Mouse (Mus musculus): ENCODE measurements at regions not wholly inside any gene's neighbourhood (a gene's known extent, or its start where the extent isn't known, plus 50 kb on each side); places are given as distances from the start of the nearest gene placed in this dataset.

DNA sequence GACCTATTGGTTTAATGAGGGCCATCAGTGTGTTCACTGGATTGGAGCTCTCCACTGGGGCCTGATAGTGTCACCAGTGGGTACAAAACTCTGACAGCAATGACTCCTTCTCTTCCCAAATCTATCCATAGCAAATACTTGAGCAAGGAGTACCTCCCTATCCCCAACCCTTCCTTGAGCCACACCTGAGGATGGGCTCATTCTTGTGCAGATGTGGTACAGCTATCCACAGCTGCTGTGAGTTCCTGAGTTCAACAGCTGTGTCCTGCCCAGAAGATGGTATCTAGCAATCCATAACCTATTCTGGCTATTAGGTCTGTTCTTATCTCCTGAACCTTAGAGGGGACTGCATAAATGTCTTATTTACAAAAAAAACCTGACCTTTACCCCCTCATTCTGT is 148.7 kb upstream of the Cwc22 start:
- TF ChIP-seq CTCF (IDR thresholded peaks at IDR 0.05; ENCODE audit: extremely low read depth, insufficient read depth, insufficient read length, insufficient replicate concordance) (no peak), POLR2A (IDR thresholded peaks at IDR 0.05; ENCODE audit: low read depth, low read length) (no peak)
- no peaks in the 10 kb centered on the region for H3K4me1 ChIP-seq (ENCODE audit: control insufficient read depth, insufficient read depth, insufficient read length)

DNA sequence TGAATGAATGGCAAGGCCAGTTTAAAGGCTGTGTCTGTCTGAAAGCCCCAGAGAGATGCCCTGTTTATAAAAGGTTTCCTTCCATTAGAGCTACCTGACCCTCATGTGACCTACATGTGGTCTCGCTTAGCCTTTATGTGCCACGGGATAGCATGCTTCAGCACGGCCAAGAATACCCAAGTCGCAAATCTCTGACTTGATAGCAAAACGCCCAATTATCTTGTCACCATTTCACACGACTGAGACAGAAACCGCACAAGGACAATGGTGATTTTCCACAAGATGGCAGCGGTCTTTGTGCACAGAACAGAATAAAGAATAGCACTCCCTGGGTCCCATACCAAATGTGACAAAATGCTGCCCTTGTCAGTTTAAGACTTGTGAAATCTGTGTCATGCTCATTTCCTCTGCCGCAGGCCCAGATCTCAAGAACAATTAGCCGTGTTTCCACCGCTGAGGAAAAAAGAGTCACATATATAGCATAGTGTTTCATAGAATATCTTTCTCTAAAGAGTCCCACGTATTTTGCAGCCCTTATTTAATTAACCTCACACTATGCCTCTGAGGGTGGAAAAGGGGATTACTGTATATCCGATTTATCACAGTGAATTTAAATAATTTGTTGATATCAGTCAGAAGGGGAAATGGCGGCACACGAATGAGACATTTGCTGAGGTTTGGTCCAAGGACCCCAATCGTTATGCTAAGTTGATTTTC is 118.3 kb upstream of the Cwc22 start:
- H3K4me1 ChIP-seq (ENCODE audit: control insufficient read depth, insufficient read depth, insufficient read length): no peaks in the 10 kb centered on the region
- no peak for TF ChIP-seq POLR2A (IDR thresholded peaks at IDR 0.05; ENCODE audit: low read depth, low read length)
- TF ChIP-seq CTCF (IDR thresholded peaks at IDR 0.05; ENCODE audit: extremely low read depth, insufficient read depth, insufficient read length, insufficient replicate concordance): no peak
- no peak overlapping the region for H3K4me3 ChIP-seq (ENCODE audit: extremely low read depth, insufficient read depth, insufficient read length)
- 91% methylated on average over 16 of the region's 16 CpGs for WGBS
- DNase-seq (ENCODE audit: low read depth in 1 of 2, low spot score in 2 of 2): no peak
- no peak overlapping the region for H3K27ac ChIP-seq (ENCODE audit: insufficient read depth, low read length)
- H3K36me3 ChIP-seq (ENCODE audit: control insufficient read depth, insufficient read depth, low read length): no peaks in the 10 kb centered on the region
- no peaks in the 10 kb centered on the region for H3K27me3 ChIP-seq (ENCODE audit: control insufficient read depth, insufficient read depth, low read length)

More for the DNA sequence above, 148.7 kb upstream of the Cwc22 start:
- no peak for DNase-seq (ENCODE audit: low read depth in 1 of 2, low spot score in 2 of 2)
- Histone ChIP-seq H3K36me3 (ENCODE audit: control insufficient read depth, insufficient read depth, low read length) (no peaks in the 10 kb centered on the region), H3K27ac (ENCODE audit: insufficient read depth, low read length) (no peak overlapping the region), H3K4me3 (ENCODE audit: extremely low read depth, insufficient read depth, insufficient read length) (no peak overlapping the region), H3K27me3 (ENCODE audit: control insufficient read depth, insufficient read depth, low read length) (no peaks in the 10 kb centered on the region)

DNA sequence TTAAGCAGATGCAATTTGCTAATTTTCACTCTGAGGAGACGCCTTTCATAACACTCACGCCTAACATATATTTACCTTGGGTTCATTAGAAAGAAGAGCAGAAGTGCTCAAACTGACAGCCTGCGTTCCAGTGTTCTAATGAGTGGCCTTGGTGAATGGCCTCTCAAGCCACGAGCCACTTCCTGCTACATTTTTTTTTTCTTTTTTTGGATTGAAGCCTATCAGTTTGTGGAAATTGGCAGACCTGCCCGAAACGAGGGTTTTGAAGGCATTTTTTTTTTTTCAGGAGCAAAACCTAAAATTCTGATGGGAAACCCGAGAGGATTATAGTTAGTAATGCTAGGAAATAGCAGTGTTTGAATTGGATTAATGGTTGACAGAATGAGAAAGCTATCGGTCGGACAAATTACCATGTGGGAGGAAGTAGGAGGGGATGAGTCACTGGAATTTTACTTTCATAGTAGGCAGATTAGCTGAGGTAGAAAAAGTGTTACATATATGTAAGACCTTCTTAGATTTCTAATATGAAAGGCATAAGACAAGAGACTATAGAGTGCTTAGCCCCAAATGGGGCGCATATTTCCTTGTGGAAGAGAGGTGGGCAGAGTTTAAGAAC is 113.7 kb upstream of the Cwc22 start:
- H3K4me1 ChIP-seq (ENCODE audit: control insufficient read depth, insufficient read depth, insufficient read length): no peaks in the 10 kb centered on the region
- no peak for DNase-seq (ENCODE audit: low read depth in 1 of 2, low spot score in 2 of 2)
- 38% methylated on average over 10 of the region's 10 CpGs for WGBS
- H3K27ac ChIP-seq (ENCODE audit: insufficient read depth, low read length): no peak overlapping the region
- no peaks in the 10 kb centered on the region for H3K36me3 ChIP-seq (ENCODE audit: control insufficient read depth, insufficient read depth, low read length)
- no peaks in the 10 kb centered on the region for H3K27me3 ChIP-seq (ENCODE audit: control insufficient read depth, insufficient read depth, low read length)
- TF ChIP-seq POLR2A (IDR thresholded peaks at IDR 0.05; ENCODE audit: low read depth, low read length) (no peak), CTCF (IDR thresholded peaks at IDR 0.05; ENCODE audit: extremely low read depth, insufficient read depth, insufficient read length, insufficient replicate concordance) (no peak)
- H3K4me3 ChIP-seq (ENCODE audit: extremely low read depth, insufficient read depth, insufficient read length): no peak overlapping the region

DNA sequence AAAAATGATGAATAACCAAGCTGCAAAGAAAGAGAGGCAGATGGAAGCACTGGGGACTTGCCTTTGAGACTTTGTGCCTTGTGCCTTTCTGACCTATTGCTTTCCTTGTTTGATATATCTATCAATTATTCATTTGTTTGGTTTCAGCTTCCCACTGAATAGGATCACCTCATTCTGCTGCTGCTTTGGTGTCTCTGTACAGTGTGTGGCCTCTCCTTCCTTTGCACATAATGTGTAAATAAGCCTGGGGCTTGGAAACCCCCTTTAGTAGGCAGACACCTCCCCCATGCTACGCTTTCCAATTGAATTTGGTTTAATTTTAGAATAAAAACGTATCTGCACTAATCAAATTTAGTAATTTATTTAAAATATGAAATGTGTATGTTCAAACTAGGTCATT is 112.8 kb upstream of the Cwc22 start:
- H3K4me3 ChIP-seq (ENCODE audit: extremely low read depth, insufficient read depth, insufficient read length): no peak overlapping the region
- no peaks in the 10 kb centered on the region for H3K4me1 ChIP-seq (ENCODE audit: control insufficient read depth, insufficient read depth, insufficient read length)
- H3K27me3 ChIP-seq (ENCODE audit: control insufficient read depth, insufficient read depth, low read length): no peaks in the 10 kb centered on the region
- no peak overlapping the region for H3K27ac ChIP-seq (ENCODE audit: insufficient read depth, low read length)
- 83% methylated on average over 2 of the region's 2 CpGs for WGBS
- DNase-seq (ENCODE audit: low read depth in 1 of 2, low spot score in 2 of 2): no peak
- TF ChIP-seq CTCF (IDR thresholded peaks at IDR 0.05; ENCODE audit: extremely low read depth, insufficient read depth, insufficient read length, insufficient replicate concordance): no peak
- TF ChIP-seq POLR2A (IDR thresholded peaks at IDR 0.05; ENCODE audit: low read depth, low read length): no peak
- H3K36me3 ChIP-seq (ENCODE audit: control insufficient read depth, insufficient read depth, low read length): no peaks in the 10 kb centered on the region

DNA sequence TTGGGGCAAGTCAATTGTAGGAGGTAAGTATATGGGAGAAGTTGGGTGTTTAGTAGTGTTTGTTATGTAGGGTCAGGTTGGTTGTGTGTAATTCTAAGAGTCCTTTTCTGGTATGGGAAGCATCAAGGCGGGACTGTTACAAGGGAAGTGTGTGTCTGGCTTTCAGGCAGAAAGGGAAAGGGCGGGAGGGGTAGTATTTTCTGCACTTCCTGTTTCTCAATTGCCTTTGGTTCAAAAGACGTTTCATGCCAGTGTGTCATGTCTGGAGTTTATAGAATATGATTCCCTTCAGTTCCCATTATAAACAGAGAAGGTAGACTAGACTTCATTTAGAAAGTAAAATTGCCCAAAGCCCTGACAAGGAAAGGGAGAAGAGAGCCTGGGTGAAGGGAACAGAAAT is 107.7 kb upstream of the Cwc22 start:
- WGBS: 25% methylated on average over 3 of the region's 3 CpGs
- TF ChIP-seq CTCF (IDR thresholded peaks at IDR 0.05; ENCODE audit: extremely low read depth, insufficient read depth, insufficient read length, insufficient replicate concordance) (no peak), POLR2A (IDR thresholded peaks at IDR 0.05; ENCODE audit: low read depth, low read length) (no peak)
- Histone ChIP-seq H3K4me1 (ENCODE audit: control insufficient read depth, insufficient read depth, insufficient read length) (peaks cover 2% of the 10 kb centered on the region), H3K36me3 (ENCODE audit: control insufficient read depth, insufficient read depth, low read length) (no peaks in the 10 kb centered on the region), H3K4me3 (ENCODE audit: extremely low read depth, insufficient read depth, insufficient read length) (no peak overlapping the region), H3K27me3 (ENCODE audit: control insufficient read depth, insufficient read depth, low read length) (no peaks in the 10 kb centered on the region), H3K27ac (ENCODE audit: insufficient read depth, low read length) (no peak overlapping the region)
- DNase-seq (ENCODE audit: low read depth in 1 of 2, low spot score in 2 of 2): no peak

DNA sequence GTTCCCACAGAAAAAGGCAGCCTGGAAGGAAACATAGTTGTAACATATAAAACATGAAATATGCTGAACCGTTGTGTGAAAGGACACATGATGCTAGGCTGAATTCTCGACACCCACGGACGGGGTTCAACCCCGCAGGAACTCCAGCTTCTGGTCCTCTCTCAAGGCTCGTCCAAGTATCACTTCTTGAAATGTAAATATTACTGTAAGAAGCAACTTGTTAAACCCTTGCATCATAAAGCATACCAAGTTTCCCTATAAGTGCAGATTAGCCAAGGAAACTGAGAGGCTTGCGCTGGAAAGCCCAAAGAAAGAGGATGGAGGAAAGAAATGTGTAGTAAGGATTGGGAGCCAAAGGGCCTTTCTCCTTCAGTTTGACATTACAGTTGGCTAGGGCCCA is 104.4 kb upstream of the Cwc22 start:
- TF ChIP-seq CTCF (IDR thresholded peaks at IDR 0.05; ENCODE audit: extremely low read depth, insufficient read depth, insufficient read length, insufficient replicate concordance) (no peak), POLR2A (IDR thresholded peaks at IDR 0.05; ENCODE audit: low read depth, low read length) (no peak)
- 80% methylated on average over 7 of the region's 7 CpGs for WGBS

DNA sequence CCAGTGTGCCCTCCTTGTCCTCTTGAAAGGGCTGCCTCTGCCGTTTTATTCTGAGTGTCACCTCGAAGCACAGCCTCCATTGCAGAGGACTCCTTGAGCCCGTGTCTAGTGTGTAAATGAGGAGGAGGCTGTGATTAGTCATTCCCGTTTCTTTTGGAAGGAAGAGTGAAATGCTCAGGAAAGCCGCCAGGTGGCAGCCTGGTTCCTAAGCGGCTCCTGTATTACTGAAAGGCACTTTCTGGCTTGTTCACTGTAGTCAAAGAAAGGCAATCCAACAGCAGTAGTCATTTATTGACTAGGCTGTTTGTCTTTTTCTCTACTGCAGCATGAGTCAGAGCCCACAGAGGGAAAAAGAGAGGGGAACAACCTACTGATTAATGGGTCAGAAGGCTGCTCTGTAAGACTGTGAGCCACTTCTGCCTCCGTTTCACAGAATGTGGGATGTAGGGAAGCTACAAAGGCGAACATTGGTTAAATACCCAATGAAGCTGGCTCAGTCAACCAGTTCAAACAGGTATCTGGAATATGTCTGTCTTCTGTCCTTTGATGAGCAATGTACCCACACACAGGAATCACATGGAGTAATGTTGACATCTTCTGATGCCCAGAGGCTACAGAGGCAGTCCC is 103.2 kb upstream of the Cwc22 start:
- no peak overlapping the region for H3K27ac ChIP-seq (ENCODE audit: insufficient read depth, low read length)
- no peaks in the 10 kb centered on the region for H3K27me3 ChIP-seq (ENCODE audit: control insufficient read depth, insufficient read depth, low read length)
- no peaks in the 10 kb centered on the region for H3K36me3 ChIP-seq (ENCODE audit: control insufficient read depth, insufficient read depth, low read length)
- 27% methylated on average over 8 of the region's 8 CpGs for WGBS
- TF ChIP-seq CTCF (IDR thresholded peaks at IDR 0.05; ENCODE audit: extremely low read depth, insufficient read depth, insufficient read length, insufficient replicate concordance): peak; percentile 50; the same call in 1 of the 2 replicates
- no peak for TF ChIP-seq POLR2A (IDR thresholded peaks at IDR 0.05; ENCODE audit: low read depth, low read length)
- DNase-seq (ENCODE audit: low read depth in 1 of 2, low spot score in 2 of 2): peak in 1 of 2 experiments; percentile 20
- no peak overlapping the region for H3K4me3 ChIP-seq (ENCODE audit: extremely low read depth, insufficient read depth, insufficient read length)
- peaks cover 2% of the 10 kb centered on the region for H3K4me1 ChIP-seq (ENCODE audit: control insufficient read depth, insufficient read depth, insufficient read length)

More for the DNA sequence above, 104.4 kb upstream of the Cwc22 start:
- H3K4me1 ChIP-seq (ENCODE audit: control insufficient read depth, insufficient read depth, insufficient read length): peaks cover 2% of the 10 kb centered on the region
- H3K4me3 ChIP-seq (ENCODE audit: extremely low read depth, insufficient read depth, insufficient read length): no peak overlapping the region
- no peaks in the 10 kb centered on the region for H3K27me3 ChIP-seq (ENCODE audit: control insufficient read depth, insufficient read depth, low read length)
- H3K36me3 ChIP-seq (ENCODE audit: control insufficient read depth, insufficient read depth, low read length): no peaks in the 10 kb centered on the region
- no peak for DNase-seq (ENCODE audit: low read depth in 1 of 2, low spot score in 2 of 2)
- H3K27ac ChIP-seq (ENCODE audit: insufficient read depth, low read length): no peak overlapping the region

All from spleen, adult 2 months (tissue).